Mouse (Mus musculus): ENCODE results near the gene Gdf15. TPM values are rescaled to one million over a fixed set of nuclear protein-coding genes. Genes with fewer than 3 reads are reported as not detected.

The Gdf15 gene
- total RNA-seq, 2 experiments from 2014 or later, result 0.59 to 1.8 TPM

DNA sequence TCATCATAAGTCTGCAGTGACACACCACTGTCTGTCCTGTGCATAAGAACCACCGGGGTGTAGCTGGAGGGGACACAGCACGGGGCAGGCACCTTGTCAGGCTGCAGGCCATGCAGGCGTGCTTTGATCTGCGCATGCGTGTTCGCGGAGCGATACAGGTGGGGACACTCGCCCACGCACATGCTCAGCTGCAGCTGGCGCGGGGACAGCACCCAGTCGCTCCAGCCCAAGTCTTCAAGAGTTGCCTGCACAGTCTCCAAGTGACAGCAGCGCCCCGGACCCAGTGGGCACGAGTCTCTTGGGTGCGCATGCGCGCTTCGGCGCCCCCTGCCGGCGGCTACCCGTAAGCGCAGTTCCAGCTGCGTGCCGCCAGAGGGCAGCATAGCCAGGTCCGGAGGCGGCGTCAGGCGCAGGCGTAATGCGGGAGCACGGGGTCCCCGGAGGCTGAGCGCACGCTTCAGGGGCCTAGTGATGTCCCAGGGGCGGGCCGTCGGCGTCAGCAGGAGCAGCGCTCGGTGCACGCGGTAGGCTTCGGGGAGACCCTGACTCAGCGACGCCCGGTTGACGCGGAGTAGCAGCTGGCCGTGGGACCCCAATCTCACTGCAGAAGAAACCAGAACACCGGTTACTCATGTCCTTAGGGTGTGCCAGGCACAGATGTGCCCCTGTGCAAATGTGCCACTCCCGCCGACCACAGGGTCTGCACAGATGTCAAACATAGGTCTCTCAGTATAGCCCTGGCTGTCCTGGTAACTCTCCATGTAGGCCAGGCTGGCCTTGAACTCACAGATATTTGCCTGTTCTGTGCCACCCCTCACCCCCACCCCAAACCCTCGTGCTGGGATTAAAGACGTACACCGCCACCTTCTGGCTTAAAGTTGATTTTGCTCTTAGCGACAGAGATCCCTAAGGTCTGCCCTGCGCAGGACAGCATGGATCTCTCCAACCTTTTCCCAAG is 2.4 kb downstream of the Gdf15 start:
- DNase-seq (ENCODE audit: low spot score in 2 of 2), result peak; percentile 76 to 82

GRCm38 (mm10) chr8:70628986-70629490 is 3.2 kb downstream of the Gdf15 start:
- DNase-seq (ENCODE audit: low spot score in 2 of 2), result no peak

DNA sequence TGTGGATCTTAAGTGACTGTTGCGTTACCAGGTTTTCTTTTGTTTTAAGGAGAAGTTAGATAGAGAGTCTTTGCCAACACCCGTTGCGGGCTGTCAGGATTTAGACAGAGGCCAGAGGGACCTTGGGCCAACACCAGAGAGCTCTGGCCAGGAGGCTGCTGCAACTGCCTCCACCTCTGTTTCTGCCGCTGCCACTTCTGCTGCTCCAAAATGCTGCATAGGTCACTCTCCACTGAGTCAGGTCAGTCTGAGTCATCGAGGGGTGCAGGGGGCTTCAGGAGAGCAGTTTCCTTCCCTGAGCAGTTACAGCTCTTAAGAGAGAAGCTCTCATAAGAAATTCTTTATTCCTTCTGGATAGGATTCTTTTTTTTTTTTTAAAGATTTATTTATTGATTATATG is 5.2 kb downstream of the Gdf15 start:
- no peak for DNase-seq (ENCODE audit: low spot score in 2 of 2)

GRCm38 (mm10) chr8:70625104-70625503 is 7.2 kb downstream of the Gdf15 start:
- DNase-seq (ENCODE audit: low spot score in 2 of 2), result no peak

DNA sequence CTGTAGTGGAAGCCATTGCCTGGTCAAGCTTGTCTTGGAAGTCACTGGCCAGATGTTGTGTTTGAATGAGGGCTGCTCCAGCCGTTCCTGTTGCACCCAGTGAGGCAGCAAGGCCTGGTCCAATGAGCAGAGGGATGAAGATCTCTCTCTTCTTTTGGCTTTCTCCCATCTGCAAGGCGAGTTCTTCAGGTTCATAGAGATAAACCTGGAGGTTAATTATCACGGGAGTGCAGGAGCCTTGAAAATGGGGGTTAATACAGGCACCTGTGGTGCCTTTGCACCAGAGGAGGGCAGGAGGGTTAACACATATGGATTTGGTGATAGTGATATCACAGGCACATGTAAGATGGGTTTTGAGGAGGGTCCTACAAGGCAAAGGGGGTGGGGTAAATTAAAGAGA is 10.0 kb downstream of the Gdf15 start:
- DNase-seq (ENCODE audit: low spot score in 2 of 2), result no peak

- no peak for DNase-seq (ENCODE audit: low spot score in 2 of 2)
Observed at GRCm38 (mm10) chr8:70618888-70619334, 13.3 kb downstream of the Gdf15 start.

DNA sequence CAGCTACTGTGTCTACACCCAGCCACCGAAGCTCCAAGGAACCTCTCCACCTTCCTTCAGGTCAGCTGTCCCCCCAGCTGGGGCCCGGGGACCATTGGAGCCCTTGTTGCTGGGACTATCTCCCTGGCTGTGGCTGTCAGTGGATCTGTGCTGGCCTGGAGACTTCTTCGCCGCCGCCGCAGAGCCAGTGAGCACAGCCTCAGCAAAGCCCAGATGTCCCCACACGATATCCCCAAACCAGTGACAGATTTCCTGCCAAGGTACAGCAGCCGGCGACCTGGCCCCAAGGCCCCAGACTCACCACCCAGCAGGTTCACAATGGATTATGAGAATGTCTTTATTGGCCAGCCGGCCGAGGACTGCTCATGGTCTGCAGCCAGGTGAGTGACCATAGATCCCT is 14.3 kb downstream of the Gdf15 start:
- DNase-seq (ENCODE audit: low spot score in 2 of 2), result no peak

DNA sequence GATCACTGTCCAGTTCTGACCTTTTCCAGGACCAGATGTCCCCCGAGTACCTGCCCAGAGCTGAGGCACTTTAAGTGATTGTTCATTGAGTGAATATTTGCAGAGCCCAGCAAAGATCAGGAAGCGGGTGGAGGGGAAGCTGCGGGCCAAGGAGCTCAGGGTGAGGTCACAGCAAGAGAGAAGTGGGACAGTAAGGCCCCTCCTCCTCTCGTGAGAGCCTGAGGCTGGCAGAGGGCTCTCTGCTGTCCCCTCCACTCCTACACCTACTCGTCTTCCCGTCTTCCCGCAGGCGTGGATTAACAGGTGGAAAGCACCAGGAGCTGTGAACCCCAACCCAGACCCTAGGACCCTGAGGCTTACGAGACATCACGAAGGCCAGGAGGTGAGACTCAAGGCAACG is 15.6 kb downstream of the Gdf15 start:
- no peak for DNase-seq (ENCODE audit: low spot score in 2 of 2)

DNA sequence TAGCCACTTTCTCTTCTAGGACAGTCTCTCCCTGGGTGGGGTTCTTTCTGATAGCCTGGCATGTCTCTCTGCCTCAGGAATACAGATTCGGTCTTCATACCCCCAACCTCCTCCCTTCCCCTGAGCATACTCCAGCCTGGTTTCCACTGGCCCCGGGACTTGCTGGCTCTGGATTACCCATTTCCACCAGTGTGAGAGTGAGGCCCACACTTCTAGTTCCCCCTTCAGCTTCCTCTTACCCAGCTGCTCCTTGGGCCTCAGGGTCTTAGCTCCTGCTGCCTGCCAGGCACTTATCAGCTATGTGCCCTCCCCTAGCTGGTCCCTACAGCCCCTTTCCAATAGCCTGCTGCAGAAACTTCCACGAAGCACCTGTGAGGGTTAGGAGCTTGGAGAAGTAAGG is 16.4 kb downstream of the Gdf15 start, which contains the start of gene Lrrc25:
Gene Lrrc25, plus strand, starts transcription at position 262 of the 400 bp plus-strand sequence.
- no peak for DNase-seq (ENCODE audit: low spot score in 2 of 2)

GRCm38 (mm10) chr8:70615281-70615680 is 17.0 kb downstream of the Gdf15 start:
- DNase-seq (ENCODE audit: low spot score in 2 of 2), result no peak

- DNase-seq (ENCODE audit: low spot score in 2 of 2), result no peak
Observed at GRCm38 (mm10) chr8:70614469-70614868, 17.8 kb downstream of the Gdf15 start.

GRCm38 (mm10) chr8:70613763-70614162 is 18.5 kb downstream of the Gdf15 start:
- no peak for DNase-seq (ENCODE audit: low spot score in 2 of 2)

- DNase-seq (ENCODE audit: low spot score in 2 of 2), result peak in 1 of 2 experiments; percentile 71
Observed at GRCm38 (mm10) chr8:70611849-70612248, 20.4 kb downstream of the Gdf15 start.

DNA sequence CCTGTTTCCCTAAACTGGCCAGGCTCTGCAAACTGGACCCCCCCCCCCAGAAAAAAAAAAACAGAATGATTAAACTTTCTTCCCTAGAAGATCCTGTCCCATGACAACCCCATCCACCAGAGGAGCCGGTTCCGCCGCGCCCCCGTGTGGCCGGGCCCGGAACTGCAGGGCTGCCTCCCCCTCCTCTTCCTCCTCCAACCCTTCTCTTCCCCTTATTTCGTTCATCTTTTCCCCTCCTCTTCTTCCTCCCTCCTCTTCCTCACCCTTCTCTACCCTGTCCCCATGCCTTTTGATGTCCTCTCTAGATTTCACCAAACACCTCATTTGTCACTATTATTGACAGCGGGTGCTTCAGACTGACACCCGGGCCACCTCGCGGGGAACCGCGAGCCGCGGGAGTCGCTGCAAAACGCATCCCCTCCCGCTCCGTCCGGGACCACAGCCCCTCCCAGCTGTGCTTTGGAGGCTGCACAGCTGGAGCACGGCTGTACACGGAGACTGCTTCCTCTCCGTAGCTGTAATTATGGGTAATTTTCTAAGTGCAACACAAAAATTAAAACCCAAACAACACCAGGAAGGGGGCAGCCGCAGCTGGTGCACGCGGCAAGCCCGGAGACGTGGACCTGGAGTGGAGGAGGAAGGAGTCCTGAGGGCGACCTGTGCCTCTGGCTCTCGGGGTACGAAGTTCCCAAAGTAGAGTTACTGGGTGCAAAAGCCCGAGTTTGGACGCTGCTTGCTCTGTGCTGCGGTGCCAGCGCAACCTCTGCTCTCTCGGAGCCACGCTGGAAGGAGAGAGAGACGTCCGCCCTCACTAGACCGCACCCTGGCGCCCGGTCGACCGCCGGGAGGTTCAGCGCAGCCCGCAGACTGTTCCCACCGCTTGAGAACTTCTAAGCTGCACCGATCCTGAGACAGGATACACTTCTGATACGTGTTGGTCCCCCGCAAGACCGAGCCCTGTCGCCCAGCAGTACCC is 21.2 kb downstream of the Gdf15 start:
- DNase-seq (ENCODE audit: low spot score in 2 of 2), result peak; percentile 73 to 77

DNA sequence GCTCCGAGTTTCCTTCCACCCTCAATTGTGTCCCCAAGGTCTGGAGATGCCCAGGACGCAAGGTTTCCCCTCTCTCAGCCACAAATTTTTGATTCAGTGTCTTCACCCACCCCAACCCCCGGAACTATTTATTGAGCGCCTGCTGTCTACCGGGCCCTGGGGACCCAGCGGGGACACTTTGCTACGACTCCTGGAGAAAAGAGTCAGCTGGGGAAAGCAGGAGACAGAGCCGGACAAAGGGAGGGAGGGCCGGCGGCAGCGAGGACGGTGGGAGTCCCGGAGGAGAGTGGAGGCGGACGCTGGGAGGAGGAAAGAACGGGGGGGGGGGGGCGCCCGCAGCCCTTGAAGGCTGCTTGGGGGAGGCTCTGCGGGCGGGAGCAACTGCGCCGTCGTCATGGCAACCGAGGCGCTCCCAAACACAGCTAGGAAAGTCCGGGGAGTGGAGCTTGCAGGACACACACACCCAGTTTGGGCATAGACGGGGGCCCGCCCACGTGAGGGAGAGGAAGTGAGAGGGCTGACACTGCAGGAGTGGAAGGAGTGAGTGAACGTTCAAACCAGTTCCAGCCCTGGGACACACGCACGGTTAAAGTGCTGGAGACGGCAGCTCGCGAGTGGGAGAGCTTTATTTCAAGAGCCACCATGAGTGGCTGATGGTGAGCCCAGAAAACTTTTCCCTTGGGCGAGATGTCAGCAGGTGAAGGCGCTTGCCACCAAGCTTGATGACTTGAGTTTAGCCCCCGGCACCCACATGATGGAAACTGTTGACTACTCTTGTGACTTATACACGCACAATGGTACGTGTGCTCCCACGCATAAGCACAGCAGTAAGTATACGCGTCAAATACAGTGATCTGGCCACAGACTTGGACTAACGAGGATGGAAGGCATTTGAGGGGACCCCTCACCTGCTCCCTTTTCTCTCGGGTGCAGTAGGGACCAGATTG is 22.1 kb downstream of the Gdf15 start:
- peak in 1 of 2 experiments; percentile 79 for DNase-seq (ENCODE audit: low spot score in 2 of 2)

DNA sequence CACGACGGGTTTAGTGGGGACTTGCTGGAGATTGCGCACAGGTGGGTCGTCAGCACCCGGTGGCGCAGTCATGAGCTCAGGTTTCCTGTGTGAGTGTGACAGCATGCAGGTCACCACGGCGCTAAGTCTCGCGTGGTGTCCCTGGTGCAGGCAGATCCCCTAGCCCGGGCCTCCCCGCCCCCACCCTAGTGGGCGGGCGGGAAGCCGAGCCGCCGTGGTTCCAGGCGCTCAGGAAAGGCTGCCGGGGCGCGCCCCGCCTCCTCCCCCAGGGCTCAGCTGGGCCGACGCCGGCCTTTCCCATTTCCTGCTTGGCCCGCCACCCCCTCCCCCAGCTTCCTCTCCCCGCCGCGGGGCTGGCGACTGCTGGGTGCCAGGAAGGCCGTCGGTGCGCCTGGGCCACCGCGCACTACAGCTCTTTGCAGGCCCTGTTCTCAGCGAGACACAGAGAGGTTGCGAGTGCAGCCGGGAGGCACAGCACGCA is 22.8 kb downstream of the Gdf15 start:
- DNase-seq (ENCODE audit: low spot score in 2 of 2), result peak; percentile 76 to 81

DNA sequence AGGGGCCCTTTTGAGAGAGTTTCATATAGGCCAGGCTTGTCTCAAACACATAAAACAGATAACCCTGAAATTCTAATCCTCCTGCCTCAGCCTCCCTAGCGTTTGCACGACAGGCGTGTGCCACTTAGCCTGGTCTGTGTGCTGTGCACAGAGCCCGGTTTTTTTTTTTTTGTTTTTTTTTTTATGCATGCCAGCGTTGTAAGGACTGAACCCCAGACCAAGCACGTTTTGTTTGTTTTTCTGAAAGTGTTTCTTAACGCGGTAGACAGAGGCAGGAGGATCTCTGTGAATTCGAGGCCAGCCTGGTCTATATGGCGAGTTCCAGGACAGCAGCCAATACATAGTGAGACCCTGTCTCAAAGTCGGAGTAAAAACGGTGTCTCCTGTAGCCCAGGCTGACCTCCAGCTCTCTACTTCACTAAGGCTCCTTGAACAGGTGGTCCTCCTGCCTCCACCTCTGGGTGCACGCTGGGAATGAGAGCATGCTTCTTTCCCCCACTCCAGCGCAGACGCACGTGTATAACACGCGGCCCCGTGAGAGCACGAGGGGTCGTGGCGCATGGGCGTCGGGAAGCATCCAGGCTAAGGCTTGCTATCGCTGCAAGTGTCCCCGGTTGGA is 23.4 kb downstream of the Gdf15 start, which contains the start of gene Ssbp4:
Gene Ssbp4, minus strand, starts transcription at position 124 of the 619 bp plus-strand sequence.
- no peak for DNase-seq (ENCODE audit: low spot score in 2 of 2)

DNA sequence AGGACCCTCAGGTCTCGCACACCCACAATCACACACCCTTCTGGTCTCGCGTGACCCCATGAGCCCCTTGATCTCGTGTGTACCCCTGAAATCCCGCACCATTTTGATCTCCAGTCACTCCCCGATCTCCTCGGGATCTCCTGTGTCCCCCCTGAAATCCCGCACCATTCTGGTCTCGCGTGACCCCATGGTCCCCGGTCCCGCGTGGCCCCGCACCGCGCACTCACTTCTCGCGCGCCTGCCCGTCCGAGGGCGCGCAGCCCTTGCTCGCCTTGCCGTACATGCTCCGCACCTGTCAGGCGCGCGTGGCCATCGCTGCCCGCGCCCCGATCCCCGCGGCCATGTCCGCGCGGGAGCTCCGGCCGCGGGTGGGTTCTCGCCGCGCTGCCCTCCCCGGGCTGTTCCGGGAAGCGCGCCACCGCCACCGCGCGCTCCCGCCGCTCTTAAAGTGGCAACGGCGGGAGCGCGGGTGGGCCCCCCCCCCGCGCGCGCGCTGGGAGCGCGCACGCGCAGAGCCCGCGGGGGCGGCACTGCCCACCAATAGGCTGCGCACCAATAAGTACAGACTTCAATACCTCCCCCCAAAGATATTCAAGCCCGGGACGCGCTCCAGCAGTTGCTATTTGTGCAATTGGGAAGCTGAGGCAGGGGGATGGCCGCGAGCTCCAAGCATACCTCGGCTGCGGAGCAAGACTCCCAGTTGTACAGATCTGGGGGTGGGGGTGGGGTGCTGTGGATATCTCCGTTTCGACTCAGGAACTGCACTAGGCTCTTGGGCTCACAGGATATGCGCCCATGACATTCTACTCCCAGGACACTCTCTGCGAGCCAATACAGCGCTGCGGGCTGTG is 24.1 kb downstream of the Gdf15 start:
- DNase-seq (ENCODE audit: low spot score in 2 of 2), result no peak

DNA sequence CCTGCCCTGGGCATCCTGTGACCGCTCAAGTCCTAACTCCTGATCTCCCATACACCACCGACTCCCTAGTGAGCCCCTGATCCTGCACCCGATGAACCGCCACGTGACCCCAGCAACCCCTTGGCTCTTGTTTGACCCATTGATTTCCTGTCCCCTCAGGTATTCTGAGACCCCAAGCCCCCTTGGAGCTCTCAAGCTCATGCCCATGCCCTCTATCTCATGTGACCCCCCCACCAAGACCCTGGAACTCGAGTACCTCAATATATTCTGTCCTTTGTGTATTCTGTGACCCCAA is 24.7 kb downstream of the Gdf15 start:
- DNase-seq (ENCODE audit: low spot score in 2 of 2), result no peak

Data from adrenal gland, postnatal 4 days (tissue).